Mouse (Mus musculus) ES-E14 (cell line): ENCODE results near the gene Tcp10b.
"Not testable (repeated sequence)": the region's sequence is repeated elsewhere in the genome, so short reads cannot be mapped to it uniquely, and the experiment has no call there.

Experiments
- CHD2 ChIP-seq: IDR thresholded peaks from 2 replicates; pipeline ENCODE4 v1.6.1; 2014; ENCODE audit warnings: mild to moderate bottlenecking, low read depth, low read length, inconsistent platforms
- HCFC1 ChIP-seq: IDR thresholded peaks from 2 replicates; pipeline ENCODE4 v1.6.1; 2012; ENCODE audit warnings: low read length, inconsistent platforms, borderline replicate concordance; ENCODE audit not compliant: insufficient read depth
- MAFK ChIP-seq: IDR thresholded peaks from 2 replicates; pipeline ENCODE4 v1.6.1; 2014; ENCODE audit warnings: mild to moderate bottlenecking, low read depth, low read length, inconsistent platforms; ENCODE audit not compliant: insufficient read depth
- ZC3H11A ChIP-seq: IDR thresholded peaks from 2 replicates; pipeline ENCODE4 v1.6.1; 2012; ENCODE audit warnings: low read depth, mild to moderate bottlenecking, inconsistent platforms, low read length, borderline replicate concordance
- ZNF384 ChIP-seq: IDR thresholded peaks from 2 replicates; pipeline ENCODE4 v1.6.1; 2012; ENCODE audit warnings: low read depth, low read length, inconsistent platforms

GRCm38 (mm10) chr17:13112504-13113291 is 51.8 kb downstream of the Tcp10b start:
- TF ChIP-seq CHD2, ZC3H11A, ZNF384, HCFC1, MAFK: not testable (repeated sequence)
